Mouse (Mus musculus) left cerebral cortex, postnatal 25 days (tissue): ENCODE measurements at regions not wholly inside any gene's neighbourhood (a gene's known extent, or its start where the extent isn't known, plus 50 kb on each side); places are given as distances from the start of the nearest gene placed in this dataset.

Experiments used
- DNase-seq, 2 experiments: peaks; one replicate each; pipeline ENCODE4 v3.0.0; 2022; ENCODE audit warnings: low spot score in 2 of 2, mixed read lengths in 1 of 2
- intact Hi-C: fragments of 180-260 bp; cut with DNase I; formaldehyde crosslinking; loops from one replicate; pipeline ENCODE4 v1.15.1; 2025

DNA sequence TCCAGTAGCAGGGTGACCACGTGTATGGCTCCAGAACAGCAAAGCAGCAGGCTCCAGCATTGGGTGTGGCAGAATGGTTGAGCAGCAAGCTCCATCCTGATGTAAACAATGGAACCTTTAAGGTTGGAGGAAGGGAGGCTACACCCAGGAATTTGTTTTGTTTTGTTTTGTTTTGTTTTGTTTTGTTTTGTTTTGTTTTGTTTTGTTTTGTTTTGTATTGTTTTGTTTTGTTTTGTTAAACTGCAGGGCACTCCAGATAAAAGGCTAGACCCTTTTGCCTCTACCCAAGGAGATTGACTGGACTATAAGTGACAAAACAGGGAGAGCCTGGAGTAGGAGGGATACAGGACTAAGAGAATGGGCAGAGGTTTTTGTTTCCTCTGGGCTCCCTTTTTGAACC, 647.5 kb downstream of the Kcnj3 start:
- intact Hi-C loops = no loop called here
- no peak for DNase-seq

DNA sequence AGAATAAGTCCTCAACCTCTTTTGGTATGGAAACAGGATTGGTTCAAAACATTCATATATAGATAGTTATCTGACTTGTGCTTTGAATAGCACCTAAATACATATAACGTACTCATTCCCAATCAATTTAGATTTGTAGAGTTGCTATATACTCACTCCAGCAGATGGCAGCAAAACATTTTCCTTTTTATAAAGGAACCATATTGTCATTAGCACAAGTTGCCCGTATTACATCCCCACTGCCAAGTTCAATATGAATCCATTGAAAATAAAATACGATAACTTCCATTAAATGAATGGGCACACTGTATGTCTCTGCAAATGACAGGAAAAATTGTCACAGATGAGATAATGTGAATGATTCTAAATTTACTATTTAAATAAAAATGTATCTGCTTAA, 673.8 kb downstream of the Kcnj3 start:
- intact Hi-C loops = no loop called here

DNA sequence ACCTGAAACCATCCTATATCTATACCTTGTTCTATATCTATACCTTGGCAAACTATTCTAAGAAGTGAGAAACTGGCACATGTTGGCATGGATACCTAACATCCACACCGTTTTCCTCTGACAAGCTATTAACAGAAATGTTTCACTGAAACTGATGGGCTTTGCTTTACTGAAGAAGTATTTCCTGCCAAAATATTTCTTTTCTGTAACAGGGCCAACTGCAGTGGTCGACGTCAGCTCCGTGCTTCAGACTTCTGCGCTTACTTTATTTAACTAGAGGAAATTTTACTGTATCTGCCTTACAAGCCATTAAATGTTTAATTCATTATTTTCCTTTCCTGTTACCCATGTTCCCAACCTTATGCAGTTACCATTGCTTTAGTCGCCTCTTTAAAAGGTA, 674.2 kb downstream of the Kcnj3 start:
- no peak for DNase-seq
- intact Hi-C loops = loop anchor here (10.0 kb wide), 1 partner anchor 1265 kb away; no protein-coding TSS in a partner anchor

More for the DNA sequence above, 673.8 kb downstream of the Kcnj3 start:
- DNase-seq = peak in 1 of 2 experiments; percentile 28

GRCm38 (mm10) chr2:56114469-56114868, 678.7 kb downstream of the Kcnj3 start:
- DNase-seq = peak; percentile 49 to 79
- intact Hi-C loops = loop anchor here (2.0 to 10.0 kb wide), 2 partner anchors 1260 to 1804 kb away; no protein-coding TSS in a partner anchor

DNA sequence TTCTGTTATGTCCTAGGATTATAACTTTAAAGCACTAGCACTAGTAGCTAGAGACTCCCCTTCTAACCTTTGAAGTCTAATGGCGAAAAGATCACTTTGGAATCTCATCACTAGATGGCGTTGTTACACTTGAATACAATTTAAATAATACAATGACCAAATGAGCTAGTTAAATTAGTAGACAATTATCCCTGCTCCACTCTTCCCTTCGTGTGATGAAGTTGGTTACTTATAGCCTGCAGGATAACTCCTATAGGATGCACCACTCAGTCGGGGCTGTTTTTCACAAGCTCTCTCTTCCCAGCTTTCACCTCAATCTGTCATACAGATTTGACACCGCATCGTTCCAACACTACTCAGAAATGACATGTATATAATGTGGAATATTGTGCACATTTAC, 683.6 kb downstream of the Kcnj3 start:
- intact Hi-C loops = loop anchor here (1.0 to 10.0 kb wide), 3 partner anchors 1255 to 1713 kb away; no protein-coding TSS in a partner anchor
- peak; percentile 49 to 59 for DNase-seq

DNA sequence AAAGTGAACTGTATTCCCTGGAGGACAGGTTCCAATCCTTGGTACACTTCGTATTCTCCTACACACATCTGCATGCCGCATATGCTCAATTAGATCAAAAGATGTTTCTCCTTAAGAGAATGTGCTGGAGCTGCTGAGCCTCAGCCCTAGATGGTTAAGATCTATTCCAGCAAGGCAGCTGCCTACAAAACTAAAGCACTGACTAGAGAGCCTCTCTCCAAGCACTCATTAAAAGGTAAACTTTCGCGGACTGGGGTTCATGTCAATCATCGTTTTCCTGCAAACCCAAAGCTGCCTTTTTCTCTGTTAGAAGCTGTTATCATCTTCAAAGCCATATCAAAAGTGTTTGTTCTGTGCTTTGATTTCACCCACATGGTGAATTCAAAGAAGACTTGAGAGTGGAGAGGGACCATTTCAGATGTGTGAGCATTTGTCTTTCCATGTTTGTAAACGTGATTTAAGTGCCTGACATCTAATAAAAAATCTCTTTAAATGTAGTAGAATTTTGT, 711.4 kb downstream of the Kcnj3 start:
- DNase-seq = no peak
- intact Hi-C loops = no loop called here

DNA sequence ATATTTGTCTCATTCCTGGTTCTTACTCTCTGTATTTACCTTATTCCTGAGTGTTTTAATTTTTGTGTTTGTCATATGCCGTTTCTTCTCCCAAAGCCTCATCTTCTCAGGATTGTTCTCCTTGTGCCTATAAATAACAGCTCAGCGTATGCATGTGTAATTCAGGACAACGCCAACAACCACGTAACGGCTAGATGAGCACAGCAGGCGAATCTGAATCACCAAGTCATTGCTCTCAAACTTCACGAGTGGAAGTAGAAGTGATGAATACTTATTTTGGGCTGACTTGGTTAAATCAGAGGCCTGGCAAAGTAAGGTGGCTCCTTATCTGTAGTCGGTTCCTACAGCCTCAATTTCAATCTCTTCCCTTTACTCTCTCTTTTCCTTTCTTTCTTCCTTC, 760.7 kb downstream of the Kcnj3 start:
- DNase-seq = peak; percentile 4 to 67
- intact Hi-C loops = no loop called here

- intact Hi-C loops = no loop called here
- DNase-seq = no peak
These were observed 791.7 kb downstream of the Kcnj3 start for GRCm38 (mm10) chr2:56227476-56227875.

DNA sequence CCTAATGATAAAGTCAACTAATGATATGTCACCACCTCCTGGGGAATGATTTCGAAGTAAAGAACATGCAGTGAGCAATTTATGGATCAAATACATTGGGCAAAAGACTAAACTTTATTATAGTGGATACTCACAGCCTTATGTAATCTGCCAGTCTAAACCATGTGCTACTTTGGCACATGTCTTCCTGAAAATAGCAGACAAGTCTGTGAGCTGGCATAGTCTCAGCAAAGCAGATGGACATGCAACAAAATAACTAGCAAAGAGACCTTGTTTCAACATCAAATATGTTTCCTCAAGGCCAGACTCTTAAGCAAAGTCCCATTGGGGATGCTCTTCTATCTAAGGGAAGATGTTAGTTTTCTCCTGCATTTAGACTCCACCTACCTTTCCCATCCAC, 797.3 kb downstream of the Kcnj3 start:
- intact Hi-C loops = no loop called here
- DNase-seq = peak; percentile 18 to 73

DNA sequence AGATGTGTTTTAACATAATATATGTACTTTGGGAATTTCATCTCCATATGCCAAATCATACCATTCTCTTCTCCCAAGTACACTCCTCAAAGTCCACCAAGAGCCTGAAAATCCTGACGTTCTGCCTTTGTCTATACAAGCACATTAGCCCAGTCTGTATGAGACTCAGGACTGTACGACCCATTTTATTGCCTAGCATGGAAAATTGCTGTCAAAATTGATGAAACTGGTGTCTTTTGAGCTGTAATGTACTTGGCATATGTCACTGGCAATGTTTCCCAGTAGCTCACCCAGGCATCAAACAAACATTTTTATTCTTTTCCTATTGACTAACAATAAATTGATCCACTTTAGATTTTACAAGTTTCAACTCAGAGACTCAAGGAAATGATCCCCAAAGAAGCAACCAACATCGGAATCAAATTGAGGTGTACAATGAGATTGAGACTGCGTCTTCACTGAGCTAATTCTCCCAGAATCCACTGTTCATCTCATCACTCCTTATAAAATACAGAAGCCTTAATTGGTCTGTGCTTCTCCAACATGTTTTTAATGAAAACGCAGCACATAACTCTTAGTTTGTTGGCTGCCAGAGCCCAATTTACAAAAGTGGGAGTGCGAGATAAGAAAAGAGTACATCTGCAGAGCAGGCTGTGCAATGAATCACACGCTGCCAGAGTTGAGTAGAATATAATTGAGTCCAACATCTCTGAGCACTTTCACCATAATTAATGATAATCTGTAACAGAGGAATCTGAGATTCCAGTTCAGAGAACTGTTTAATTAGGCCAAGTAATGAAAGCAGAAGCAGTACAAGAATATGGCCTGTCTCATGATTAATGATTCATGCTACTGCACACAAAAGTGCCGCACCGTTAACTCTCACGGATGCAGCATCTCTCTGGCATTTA, 821.5 kb downstream of the Kcnj3 start:
- intact Hi-C loops = no loop called here
- DNase-seq = peak; percentile 23 to 69

DNA sequence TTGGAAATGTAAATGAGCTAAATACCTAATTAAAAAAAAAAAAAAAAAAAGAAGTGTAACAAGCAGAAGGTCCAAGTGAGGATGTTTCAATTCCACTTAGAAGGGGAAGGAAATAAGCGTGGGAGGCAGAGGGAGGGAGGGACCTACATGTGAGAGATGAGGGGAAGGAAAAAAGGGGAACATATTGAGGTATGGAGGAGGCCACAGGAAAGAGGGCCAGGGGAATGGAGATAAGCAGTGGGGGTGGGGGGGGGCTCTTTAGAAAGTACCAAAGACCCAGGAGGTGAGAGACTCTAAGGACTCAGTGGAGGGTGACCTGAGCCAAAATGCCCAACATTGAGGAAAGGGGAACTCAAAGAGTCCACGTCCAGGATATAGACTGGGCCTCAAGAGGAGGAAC, 818.9 kb downstream of the Nr4a2 start:
- DNase-seq = no peak
- intact Hi-C loops = no loop called here

GRCm38 (mm10) chr2:56321692-56322091, 802.1 kb downstream of the Nr4a2 start:
- peak; percentile 3 to 4 for DNase-seq

GRCm38 (mm10) chr2:56322508-56322907, 801.3 kb downstream of the Nr4a2 start:
- no peak for DNase-seq
- intact Hi-C loops = no loop called here

More at GRCm38 (mm10) chr2:56321692-56322091, 802.1 kb downstream of the Nr4a2 start:
- intact Hi-C loops = no loop called here

- intact Hi-C loops = no loop called here
- DNase-seq = no peak
These were observed 787.8 kb downstream of the Nr4a2 start for GRCm38 (mm10) chr2:56335974-56336373.

DNA sequence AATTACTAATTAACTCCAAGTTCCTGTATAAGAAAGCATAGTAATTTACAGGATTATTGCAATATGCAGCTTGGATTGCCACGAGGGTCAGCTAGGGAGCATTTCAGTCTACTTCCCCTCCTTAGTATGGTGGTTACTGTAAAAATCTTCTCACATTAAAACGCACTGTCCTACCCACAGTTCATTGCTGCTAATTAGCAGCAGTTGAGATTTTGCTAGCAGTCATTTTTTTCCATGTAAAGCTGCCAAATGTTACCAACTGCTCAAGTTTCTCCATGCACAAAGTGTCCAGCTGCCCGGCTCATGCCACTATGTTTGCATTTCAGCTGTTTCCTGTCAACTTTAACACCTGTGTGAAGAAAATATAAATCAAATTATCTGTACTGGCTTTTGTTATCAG, 759.7 kb downstream of the Nr4a2 start:
- no peak for DNase-seq
- intact Hi-C loops = no loop called here
